Mouse (Mus musculus) E14TG2a.4 (cell line): ENCODE measurements around the gene Bud31.

Experiments used
- CTCF ChIP-seq: conservative IDR thresholded peaks from 2 replicates; pipeline ENCODE4 v1.5.1; 2014; ENCODE audit warnings: low read length
- NANOG ChIP-seq: IDR thresholded peaks from 2 replicates; pipeline ENCODE4 v1.6.1; 2014; ENCODE audit warnings: borderline replicate concordance, low read length, mixed read lengths

DNA sequence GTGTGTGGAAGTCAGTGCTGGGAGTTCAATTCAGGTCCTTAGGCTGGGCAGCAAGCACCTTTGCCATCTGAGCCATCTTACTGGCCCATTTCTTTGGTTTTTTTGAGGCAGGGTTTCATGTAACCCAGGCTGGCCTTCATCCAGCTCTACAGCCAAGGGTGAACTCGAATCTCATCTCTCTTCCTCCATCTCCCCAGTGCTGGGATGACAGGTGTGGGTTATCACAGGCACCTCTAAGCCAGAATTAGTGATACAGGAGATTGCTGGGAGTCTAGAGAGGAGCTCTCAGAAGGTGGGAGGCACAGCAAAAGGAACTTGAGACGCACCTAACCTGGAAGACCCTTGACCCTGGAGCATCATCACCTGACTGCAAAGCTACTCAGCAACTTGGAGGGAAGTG is 26.7 kb upstream of the Bud31 start:
- TF ChIP-seq CTCF (no peak), NANOG (no peak)
